Mouse (Mus musculus) brain, embryonic 18.5 days (tissue): ENCODE results near the gene 3110082J24Rik.

Source experiments
- DNase-seq: peaks from one replicate; pipeline ENCODE4 v3.0.0-alpha.2; 2012; ENCODE audit warnings: low read depth, low spot score

Gene 3110082J24Rik

DNA sequence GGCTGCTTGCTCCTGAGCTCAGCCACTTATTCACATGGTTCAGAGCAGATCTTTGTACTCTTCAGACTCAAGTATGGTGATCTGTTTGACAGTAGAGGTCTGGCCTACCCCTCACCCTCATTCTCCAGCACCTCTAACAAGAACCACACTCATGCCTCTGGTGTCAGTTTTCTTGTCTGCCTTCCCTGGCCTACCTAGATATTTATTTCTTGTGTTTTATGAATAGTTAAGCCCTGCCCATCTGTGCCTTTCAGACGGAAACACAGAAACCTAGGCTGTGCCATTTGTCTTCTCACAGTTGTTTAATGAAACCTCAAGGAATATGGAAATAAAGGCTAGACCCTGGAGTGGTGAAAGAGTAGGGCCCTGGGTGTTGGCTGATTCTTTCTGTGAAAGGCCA lies 12.1 kb upstream of the 3110082J24Rik start:
- no peak for DNase-seq

DNA sequence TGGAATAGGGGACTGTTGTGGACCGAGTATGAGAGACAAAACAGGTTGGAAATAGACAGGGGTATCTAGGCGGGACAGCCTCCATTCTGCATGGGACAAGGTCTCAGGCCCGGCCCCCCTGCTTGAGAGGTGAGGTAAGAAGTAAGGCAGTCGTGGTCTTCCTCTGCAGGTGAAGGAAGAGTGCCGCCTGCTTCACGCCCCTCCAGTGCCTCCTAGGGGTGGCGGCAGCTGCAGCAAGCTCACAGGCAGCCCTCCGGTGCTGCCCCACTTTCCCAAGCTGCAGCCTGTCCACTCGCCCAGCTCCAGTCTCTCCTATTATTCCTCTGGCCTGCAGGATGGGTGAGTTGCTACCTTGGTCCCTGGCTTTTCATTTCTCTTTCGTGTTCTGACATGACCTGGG lies 9.8 kb upstream of the 3110082J24Rik start:
- no peak for DNase-seq

DNA sequence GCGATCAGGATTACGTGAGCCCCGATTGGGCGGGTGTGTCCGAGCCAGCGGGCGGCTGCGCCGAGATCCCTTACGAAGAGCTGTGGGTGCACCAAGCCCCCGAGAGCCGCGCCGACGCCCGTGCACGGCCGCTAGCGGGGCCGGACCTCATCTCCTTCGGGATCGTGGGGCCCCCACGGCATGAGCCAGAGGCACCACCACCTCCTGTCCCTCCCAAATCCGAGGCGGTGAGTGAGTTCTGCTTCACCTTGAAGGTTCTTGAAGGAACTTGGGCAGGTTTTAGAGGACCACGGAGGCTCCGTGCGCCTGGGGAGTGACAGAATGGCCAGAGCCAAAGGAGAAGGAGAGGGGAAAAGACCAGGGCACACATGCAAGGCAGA lies 8.9 kb upstream of the 3110082J24Rik start:
- no peak for DNase-seq

DNA sequence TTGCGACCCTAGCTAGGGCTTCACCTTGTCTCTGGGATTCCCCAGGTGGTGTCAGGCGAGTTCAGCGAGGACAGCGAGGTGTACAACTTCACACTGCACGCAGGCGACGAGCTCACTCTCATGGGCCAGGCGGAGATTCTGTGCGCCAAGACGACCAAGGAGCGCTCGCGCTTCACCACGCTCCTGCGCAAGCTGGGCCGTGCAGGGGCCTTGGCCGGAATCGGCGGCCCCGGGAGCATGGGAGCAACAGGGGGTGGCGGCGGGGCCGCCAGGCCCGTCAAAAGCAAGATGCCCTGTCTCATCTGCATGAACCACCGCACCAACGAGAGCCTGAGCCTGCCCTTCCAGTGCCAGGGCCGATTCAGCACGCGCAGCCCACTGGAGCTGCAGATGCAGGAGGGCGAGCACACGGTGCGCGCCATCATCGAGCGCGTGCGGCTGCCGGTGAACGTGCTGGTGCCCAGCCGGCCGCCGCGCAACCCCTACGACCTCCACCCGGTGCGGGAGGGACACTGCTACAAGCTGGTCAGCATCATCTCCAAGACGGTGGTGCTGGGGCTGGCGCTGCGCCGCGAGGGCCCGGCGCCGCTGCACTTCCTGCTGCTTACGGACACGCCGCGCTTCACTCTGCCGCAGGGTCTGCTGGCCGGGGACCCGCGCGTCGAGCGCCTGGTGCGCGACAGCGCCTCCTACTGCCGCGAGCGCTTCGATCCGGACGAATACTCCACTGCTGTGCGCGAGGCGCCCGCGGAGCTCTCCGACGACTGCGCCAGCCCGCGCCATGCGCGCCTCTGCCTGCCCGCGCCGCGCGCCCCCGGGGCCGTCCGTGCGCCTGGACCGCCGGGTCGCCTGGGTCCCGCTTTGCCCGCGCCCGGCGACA lies 8.2 kb upstream of the 3110082J24Rik start:
- DNase-seq = peak; percentile 56

DNA sequence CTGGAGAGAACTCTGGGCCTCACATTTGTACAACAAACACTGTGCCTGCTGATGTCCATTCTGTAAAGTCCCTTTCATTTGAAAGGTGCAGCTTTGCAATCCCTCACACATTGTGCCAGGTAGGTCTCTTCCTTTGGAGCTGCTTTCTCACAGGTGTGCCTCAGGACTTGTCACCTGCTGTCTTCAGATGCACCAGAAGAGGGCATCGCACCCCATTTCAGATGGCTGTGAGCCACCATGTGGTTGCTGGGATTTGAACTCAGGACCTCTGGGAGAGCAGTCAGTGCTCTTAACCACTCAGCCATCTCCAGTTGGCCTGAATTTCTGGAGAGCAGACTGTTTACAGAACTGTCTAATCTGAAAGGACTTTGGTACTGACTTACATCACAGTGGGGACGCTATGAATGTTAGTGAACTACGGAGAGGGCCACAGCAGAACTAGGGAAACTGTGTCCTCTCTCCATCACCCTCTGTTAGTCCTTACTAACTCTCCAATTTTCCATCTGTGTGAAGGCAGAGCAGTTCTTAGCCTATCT lies 6.7 kb upstream of the 3110082J24Rik start:
- no peak for DNase-seq

- DNase-seq = no peak
Measured at GRCm38 (mm10) chr5:30111771-30112170, 5.9 kb upstream of the 3110082J24Rik start.

GRCm38 (mm10) chr5:30111126-30111525 lies 5.2 kb upstream of the 3110082J24Rik start:
- DNase-seq = no peak

DNA sequence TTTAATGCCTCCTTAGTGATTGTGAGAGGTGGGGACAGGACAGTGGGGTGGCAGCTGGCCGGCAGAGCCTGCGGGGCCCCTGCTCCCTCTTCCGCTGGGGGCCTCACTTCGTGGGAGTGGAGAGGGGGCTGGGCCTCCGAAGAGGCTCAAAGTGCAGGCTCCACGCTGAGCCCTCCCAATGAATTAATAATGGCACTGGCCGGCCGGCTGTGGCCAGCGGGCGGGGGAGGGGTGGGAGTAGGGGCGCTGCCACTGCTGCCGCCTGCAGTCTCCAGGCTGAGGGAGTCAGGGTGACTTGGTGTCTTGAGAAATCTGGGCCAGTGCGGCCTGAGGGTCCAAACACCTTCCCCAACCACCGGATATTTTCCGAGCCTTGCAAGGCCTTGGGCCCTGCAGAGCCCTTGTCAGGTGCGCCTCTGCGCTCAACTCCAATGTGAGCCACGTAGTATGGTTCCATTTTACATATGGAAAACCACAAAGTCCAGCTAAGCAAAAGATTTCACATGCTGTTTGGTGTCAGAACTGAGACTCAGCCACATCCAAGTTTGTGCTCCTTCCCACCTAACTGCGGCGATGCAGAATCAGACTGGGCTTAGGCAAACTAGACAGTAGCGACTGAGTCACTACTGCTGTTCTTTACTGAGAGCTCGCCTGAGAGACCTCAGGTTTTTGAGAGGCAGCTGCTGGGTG lies 4.6 kb upstream of the 3110082J24Rik start:
- DNase-seq = no peak

GRCm38 (mm10) chr5:30109899-30110298 lies 4.0 kb upstream of the 3110082J24Rik start:
- no peak for DNase-seq

DNA sequence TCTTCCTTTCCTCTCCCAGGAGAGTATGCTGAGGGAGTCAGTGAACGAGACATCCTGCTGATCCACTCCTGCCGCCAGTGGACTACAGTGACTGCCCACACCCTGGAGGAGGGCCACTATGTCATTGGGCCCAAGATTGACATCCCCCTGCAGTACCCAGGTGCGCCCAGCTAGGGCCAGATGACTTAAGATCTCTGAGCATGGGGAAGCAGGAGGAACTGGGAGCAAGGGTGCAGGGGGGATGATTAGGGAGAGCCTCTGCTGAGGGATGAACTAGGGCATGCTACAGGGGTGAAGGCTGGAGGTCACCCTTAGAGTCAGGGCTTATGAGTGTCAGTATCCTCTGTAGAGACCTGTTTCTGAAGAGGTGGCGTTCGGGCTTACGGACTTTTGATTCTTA lies 2.3 kb upstream of the 3110082J24Rik start:
- no peak for DNase-seq

DNA sequence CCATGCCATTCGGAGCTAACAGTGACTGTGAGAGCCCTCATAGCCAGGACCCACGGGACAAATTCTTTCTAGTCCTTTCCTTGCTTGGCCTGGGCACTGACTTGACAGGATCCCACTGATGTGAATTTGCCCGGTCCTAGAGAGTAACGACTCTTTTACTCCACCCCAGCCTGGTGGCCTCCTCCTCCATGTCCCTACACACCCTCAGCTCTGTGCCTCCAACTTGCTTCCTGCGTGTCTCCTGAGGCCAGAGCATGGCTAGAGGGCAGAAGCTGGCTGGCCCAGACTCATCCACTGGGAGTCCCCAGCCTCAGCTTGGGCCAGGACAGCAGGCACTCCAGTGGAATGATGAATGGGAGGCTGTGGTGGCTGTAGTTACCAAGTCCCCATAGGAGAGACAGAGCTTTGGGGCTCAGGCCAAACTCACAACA lies 1.7 kb upstream of the 3110082J24Rik start:
- DNase-seq = no peak

- no peak for DNase-seq
Measured at GRCm38 (mm10) chr5:30107186-30107585, 1.3 kb upstream of the 3110082J24Rik start.

DNA sequence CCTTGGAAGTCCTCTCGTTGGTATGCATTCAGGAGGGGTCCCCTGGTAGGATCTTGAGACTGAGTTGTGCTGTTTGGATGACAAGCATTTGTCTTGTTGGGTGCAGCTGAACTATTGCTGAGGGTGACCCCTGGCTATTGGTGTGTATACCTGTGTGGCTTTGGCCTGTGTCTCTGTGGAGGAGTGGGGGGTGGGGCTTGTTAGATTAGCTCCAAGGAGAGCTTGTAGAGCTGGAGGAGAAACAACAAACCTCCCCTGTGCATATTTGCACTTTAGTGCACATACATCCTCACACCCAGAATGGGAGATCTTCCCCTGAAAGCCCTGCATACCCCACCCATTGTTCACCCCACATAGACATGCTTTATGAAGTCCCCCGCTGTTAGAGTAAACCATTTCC lies 870 bp upstream of the 3110082J24Rik start:
- no peak for DNase-seq

GRCm38 (mm10) chr5:30104841-30105667 lies 832 bp downstream of the 3110082J24Rik start, which contains the start of gene Garem2:
TSS of gene Garem2 (plus strand) at chr5:30105161.
- no peak for DNase-seq

DNA sequence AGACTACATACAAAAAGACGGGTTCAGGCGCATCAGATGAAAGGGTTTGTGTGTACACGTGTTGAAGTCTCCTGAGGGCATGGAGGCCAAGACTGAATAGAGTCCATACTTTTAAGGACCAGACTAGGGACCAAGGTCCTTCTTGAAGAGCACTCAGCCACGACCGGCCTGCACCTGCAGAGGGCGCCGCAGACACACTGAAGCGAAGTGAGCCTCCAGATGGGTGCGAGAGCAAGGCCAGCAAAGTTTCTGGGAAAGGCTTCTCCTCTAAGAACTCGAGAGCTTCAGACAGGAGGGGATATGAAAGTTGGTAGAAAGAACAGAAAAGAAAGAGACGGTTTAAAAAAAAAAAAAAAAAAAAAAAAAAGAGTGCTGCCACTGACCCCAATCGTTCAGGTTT lies 1.5 kb downstream of the 3110082J24Rik start:
- no peak for DNase-seq

GRCm38 (mm10) chr5:30103340-30103739 lies 2.5 kb downstream of the 3110082J24Rik start:
- no peak for DNase-seq

GRCm38 (mm10) chr5:30098260-30098659 lies 7.6 kb downstream of the 3110082J24Rik start:
- DNase-seq = no peak

- DNase-seq = no peak
Measured at GRCm38 (mm10) chr5:30095731-30096130, 10.2 kb downstream of the 3110082J24Rik start.

DNA sequence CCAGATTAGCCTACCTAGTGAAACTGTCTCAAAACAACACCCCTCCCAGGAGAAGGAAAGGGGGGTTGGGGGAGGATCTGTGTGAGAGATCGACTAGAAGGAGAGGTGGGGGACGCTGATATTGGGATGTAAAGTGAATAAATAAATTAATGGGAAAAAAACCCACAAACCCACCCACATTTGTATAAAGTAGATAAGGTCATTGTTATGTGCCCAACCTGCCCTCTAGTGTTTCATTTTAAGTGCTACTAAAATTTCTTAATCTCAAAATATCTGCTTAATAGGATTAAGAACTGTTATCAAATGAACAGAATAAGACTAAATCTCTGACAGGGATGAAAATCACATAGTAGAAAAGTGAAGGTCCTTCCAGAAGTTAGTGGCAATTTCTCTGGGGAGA lies 11.5 kb downstream of the 3110082J24Rik start:
- DNase-seq = no peak

- DNase-seq = no peak
Measured at GRCm38 (mm10) chr5:30092701-30093100, 13.2 kb downstream of the 3110082J24Rik start.
